Mouse (Mus musculus) cerebellum, adult 2 months (tissue): ENCODE results near the gene Ier5.

Experiments
- CTCF ChIP-seq: fragments of 200-500 bp; IDR thresholded peaks from 2 replicates; pipeline ENCODE4 v1.5.1; 2011; ENCODE audit warnings: low read depth, mild to moderate bottlenecking, control low read depth, low read length, moderate library complexity, borderline replicate concordance; ENCODE audit not compliant: insufficient read depth
- POLR2A ChIP-seq: fragments of 200-500 bp; IDR thresholded peaks from 2 replicates; pipeline ENCODE4 v1.6.1; 2011; ENCODE audit warnings: low read length, control low read depth, borderline replicate concordance; ENCODE audit not compliant: insufficient read depth

DNA sequence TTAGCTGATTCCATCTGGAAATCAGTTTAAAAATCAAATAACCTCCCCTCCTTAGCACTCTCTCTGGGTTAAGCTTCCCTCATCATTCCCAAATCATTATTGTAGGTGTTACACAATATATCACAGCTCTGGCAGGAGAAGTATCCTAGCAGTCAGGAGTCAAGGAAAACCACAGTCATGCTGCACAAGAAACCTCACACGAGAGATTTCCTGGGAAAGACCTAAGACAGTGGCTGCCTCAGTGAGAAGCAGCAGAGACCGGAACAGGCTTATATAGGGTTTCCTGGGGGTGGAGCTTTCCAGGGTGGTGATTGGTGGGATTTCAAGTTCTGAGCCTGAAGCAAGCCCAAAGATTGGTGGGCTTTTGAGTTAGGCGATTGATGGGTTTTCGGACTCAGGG, 11.4 kb downstream of the Ier5 start:
- TF ChIP-seq CTCF (no peak), POLR2A (no peak)
